Mouse (Mus musculus): ENCODE measurements around the gene Lmtk3. TPM values are rescaled to one million over a fixed set of nuclear protein-coding genes. Genes with fewer than 3 reads are reported as not detected.

Gene Lmtk3
- polyA plus RNA-seq, 1 experiment from 2014 or later = 1.5 TPM

GRCm38 (mm10) chr7:45797661-45798510, 14.3 kb downstream of the Lmtk3 start:
- 0 out of 2 replicates have a peak, but pooled peaks have one; percentile 3 for ATAC-seq (ENCODE audit: low read depth)
- H3K9ac ChIP-seq (ENCODE audit: low read depth, low read length) = peak overlapping the region; percentile 66
- WGBS = 3% methylated on average over 30 of the region's 60 CpGs
- DNase-seq (ENCODE audit: low spot score) = no peak
- peak overlapping the region; percentile 82 for H3K4me2 ChIP-seq (ENCODE audit: low read depth, low read length)
- H3K4me1 ChIP-seq (ENCODE audit: control insufficient read depth, insufficient read depth, low read length) = peaks cover 9% of the 10 kb centered on the region; the same call in 1 of the 2 replicates
- peaks cover 29% of the 10 kb centered on the region for H3K27me3 ChIP-seq (replicated peaks; ENCODE audit: control insufficient read depth, insufficient read depth, low read length)
- peak overlapping the region; percentile 49 for H3K4me3 ChIP-seq (ENCODE audit: low read depth, low read length)
- H3K27ac ChIP-seq (replicated peaks; ENCODE audit: low read depth, low read length) = no peak overlapping the region
- peaks cover 26% of the 10 kb centered on the region; the same call in 1 of the 2 replicates for H3K36me3 ChIP-seq (ENCODE audit: control insufficient read depth, insufficient read depth, low read length)
- no peaks in the 10 kb centered on the region for H3K9me3 ChIP-seq (ENCODE audit: control insufficient read depth, low read length)

GRCm38 (mm10) chr7:45798511-45798836, 14.9 kb downstream of the Lmtk3 start:
- DNase-seq (ENCODE audit: low spot score) (no peak), ATAC-seq (ENCODE audit: low read depth) (no peak)
- Histone ChIP-seq H3K4me2 (ENCODE audit: low read depth, low read length) (peak overlapping the region; percentile 82), H3K27me3 (replicated peaks; ENCODE audit: control insufficient read depth, insufficient read depth, low read length) (peaks cover 29% of the 10 kb centered on the region), H3K27ac (replicated peaks; ENCODE audit: low read depth, low read length) (no peak overlapping the region), H3K9ac (ENCODE audit: low read depth, low read length) (peak overlapping the region; percentile 66), H3K36me3 (ENCODE audit: control insufficient read depth, insufficient read depth, low read length) (peaks cover 22% of the 10 kb centered on the region; the same call in 1 of the 2 replicates), H3K9me3 (ENCODE audit: control insufficient read depth, low read length) (no peaks in the 10 kb centered on the region), H3K4me3 (ENCODE audit: low read depth, low read length) (peak overlapping the region; percentile 49), H3K4me1 (ENCODE audit: control insufficient read depth, insufficient read depth, low read length) (peaks cover 9% of the 10 kb centered on the region; the same call in 1 of the 2 replicates)
- WGBS = 2% methylated on average over 11 of the region's 19 CpGs

- Histone ChIP-seq H3K36me3 (ENCODE audit: control insufficient read depth, insufficient read depth, low read length) (peaks cover 17% of the 10 kb centered on the region; the same call in 1 of the 2 replicates), H3K27me3 (replicated peaks; ENCODE audit: control insufficient read depth, insufficient read depth, low read length) (peaks cover 29% of the 10 kb centered on the region), H3K9ac (ENCODE audit: low read depth, low read length) (peak overlapping the region; percentile 66; the same call in 1 of the 2 replicates), H3K4me1 (ENCODE audit: control insufficient read depth, insufficient read depth, low read length) (peaks cover 9% of the 10 kb centered on the region; the same call in 1 of the 2 replicates), H3K9me3 (ENCODE audit: control insufficient read depth, low read length) (no peaks in the 10 kb centered on the region), H3K27ac (replicated peaks; ENCODE audit: low read depth, low read length) (no peak overlapping the region), H3K4me2 (ENCODE audit: low read depth, low read length) (peak overlapping the region; percentile 82), H3K4me3 (ENCODE audit: low read depth, low read length) (peak overlapping the region; percentile 49)
- DNase-seq (ENCODE audit: low spot score) (no peak), ATAC-seq (ENCODE audit: low read depth) (no peak)
- WGBS = 54% methylated on average over 7 of the region's 7 CpGs
These were observed 15.4 kb downstream of the Lmtk3 start for GRCm38 (mm10) chr7:45798931-45799330.

- no peak for ATAC-seq (ENCODE audit: low read depth)
- peaks cover 29% of the 10 kb centered on the region for H3K27me3 ChIP-seq (replicated peaks; ENCODE audit: control insufficient read depth, insufficient read depth, low read length)
- no peak overlapping the region for H3K27ac ChIP-seq (replicated peaks; ENCODE audit: low read depth, low read length)
- peaks cover 7% of the 10 kb centered on the region; the same call in 1 of the 2 replicates for H3K36me3 ChIP-seq (ENCODE audit: control insufficient read depth, insufficient read depth, low read length)
- peak overlapping the region; percentile 43 for H3K4me2 ChIP-seq (ENCODE audit: low read depth, low read length)
- peak overlapping the region; percentile 14; the same call in 1 of the 2 replicates for H3K9ac ChIP-seq (ENCODE audit: low read depth, low read length)
- H3K9me3 ChIP-seq (ENCODE audit: control insufficient read depth, low read length) = no peaks in the 10 kb centered on the region
- no peak for DNase-seq (ENCODE audit: low spot score)
- peak overlapping the region; percentile 18; the same call in 1 of the 2 replicates for H3K4me3 ChIP-seq (ENCODE audit: low read depth, low read length)
- WGBS = 37% methylated on average over 7 of the region's 7 CpGs
- H3K4me1 ChIP-seq (ENCODE audit: control insufficient read depth, insufficient read depth, low read length) = peaks cover 9% of the 10 kb centered on the region; the same call in 1 of the 2 replicates
These were observed 16.5 kb downstream of the Lmtk3 start for GRCm38 (mm10) chr7:45800001-45800400.

- DNase-seq (ENCODE audit: low spot score) = peak; percentile 62
- Histone ChIP-seq H3K4me3 (ENCODE audit: low read depth, low read length) (peak overlapping the region; percentile 18; the same call in 1 of the 2 replicates), H3K36me3 (ENCODE audit: control insufficient read depth, insufficient read depth, low read length) (0 out of 2 replicates have a peak, but pooled peaks cover under 1% of the 10 kb centered on the region), H3K27ac (replicated peaks; ENCODE audit: low read depth, low read length) (no peak overlapping the region), H3K9me3 (ENCODE audit: control insufficient read depth, low read length) (no peaks in the 10 kb centered on the region), H3K27me3 (replicated peaks; ENCODE audit: control insufficient read depth, insufficient read depth, low read length) (peaks cover 29% of the 10 kb centered on the region), H3K4me1 (ENCODE audit: control insufficient read depth, insufficient read depth, low read length) (peaks cover 9% of the 10 kb centered on the region; the same call in 1 of the 2 replicates), H3K4me2 (ENCODE audit: low read depth, low read length) (peak overlapping the region; percentile 43), H3K9ac (ENCODE audit: low read depth, low read length) (peak overlapping the region; percentile 14; the same call in 1 of the 2 replicates)
- peak; percentile 28 for ATAC-seq (ENCODE audit: low read depth)
- 19% methylated on average over 17 of the region's 25 CpGs for WGBS
These were observed 17.1 kb downstream of the Lmtk3 start for GRCm38 (mm10) chr7:45800546-45801204.

GRCm38 (mm10) chr7:45801348-45801747, 17.8 kb downstream of the Lmtk3 start:
- WGBS = 4% methylated on average over 12 of the region's 12 CpGs
- Histone ChIP-seq H3K9me3 (ENCODE audit: control insufficient read depth, low read length) (no peaks in the 10 kb centered on the region), H3K4me2 (ENCODE audit: low read depth, low read length) (peak overlapping the region; percentile 43), H3K4me3 (ENCODE audit: low read depth, low read length) (0 out of 2 replicates have a peak overlapping the region, but pooled peaks have one; percentile 18), H3K4me1 (ENCODE audit: control insufficient read depth, insufficient read depth, low read length) (peaks cover 9% of the 10 kb centered on the region; the same call in 1 of the 2 replicates), H3K9ac (ENCODE audit: low read depth, low read length) (no peak overlapping the region), H3K27me3 (replicated peaks; ENCODE audit: control insufficient read depth, insufficient read depth, low read length) (peaks cover 29% of the 10 kb centered on the region), H3K27ac (replicated peaks; ENCODE audit: low read depth, low read length) (no peak overlapping the region), H3K36me3 (ENCODE audit: control insufficient read depth, insufficient read depth, low read length) (peaks cover under 1% of the 10 kb centered on the region; the same call in 1 of the 2 replicates)
- peak; percentile 93 for DNase-seq (ENCODE audit: low spot score)
- peak; percentile 73 for ATAC-seq (ENCODE audit: low read depth)

GRCm38 (mm10) chr7:45802551-45802950, 19.0 kb downstream of the Lmtk3 start:
- H3K4me2 ChIP-seq (ENCODE audit: low read depth, low read length) = no peak overlapping the region
- DNase-seq (ENCODE audit: low spot score) (no peak), ATAC-seq (ENCODE audit: low read depth) (no peak)
- H3K4me1 ChIP-seq (ENCODE audit: control insufficient read depth, insufficient read depth, low read length) = peaks cover 9% of the 10 kb centered on the region; the same call in 1 of the 2 replicates
- H3K27ac ChIP-seq (replicated peaks; ENCODE audit: low read depth, low read length) = no peak overlapping the region
- H3K9ac ChIP-seq (ENCODE audit: low read depth, low read length) = no peak overlapping the region
- peaks cover 20% of the 10 kb centered on the region for H3K27me3 ChIP-seq (replicated peaks; ENCODE audit: control insufficient read depth, insufficient read depth, low read length)
- peaks cover 12% of the 10 kb centered on the region for H3K36me3 ChIP-seq (ENCODE audit: control insufficient read depth, insufficient read depth, low read length)
- H3K9me3 ChIP-seq (ENCODE audit: control insufficient read depth, low read length) = no peaks in the 10 kb centered on the region
- WGBS = 81% methylated on average over 6 of the region's 6 CpGs
- H3K4me3 ChIP-seq (ENCODE audit: low read depth, low read length) = no peak overlapping the region

GRCm38 (mm10) chr7:45805941-45806340, 22.4 kb downstream of the Lmtk3 start:
- Histone ChIP-seq H3K36me3 (ENCODE audit: control insufficient read depth, insufficient read depth, low read length) (peaks cover 46% of the 10 kb centered on the region), H3K9me3 (ENCODE audit: control insufficient read depth, low read length) (no peaks in the 10 kb centered on the region), H3K4me3 (ENCODE audit: low read depth, low read length) (no peak overlapping the region), H3K9ac (ENCODE audit: low read depth, low read length) (no peak overlapping the region), H3K4me1 (ENCODE audit: control insufficient read depth, insufficient read depth, low read length) (no peaks in the 10 kb centered on the region), H3K4me2 (ENCODE audit: low read depth, low read length) (no peak overlapping the region), H3K27ac (replicated peaks; ENCODE audit: low read depth, low read length) (no peak overlapping the region), H3K27me3 (replicated peaks; ENCODE audit: control insufficient read depth, insufficient read depth, low read length) (no peaks in the 10 kb centered on the region)
- DNase-seq (ENCODE audit: low spot score) (no peak), ATAC-seq (ENCODE audit: low read depth) (no peak)
- 56% methylated on average over 5 of the region's 5 CpGs for WGBS

Data from embryonic facial prominence, embryonic 14.5 days (tissue).